Mouse (Mus musculus) activated CD4-positive, CD25-positive, alpha-beta regulatory T cell, adult 4 months (primary cell): Measurements from ENCODE around the gene Sox6. TPM values are rescaled to one million over a fixed set of nuclear protein-coding genes. Genes with fewer than 3 reads are reported as not detected.

Source experiments
- ATAC-seq: one replicate; pipeline ENCODE4 v1.8.0; 2017
- polyA plus RNA-seq, 2 experiments: library from polyadenylated mRNA; unstranded; fragments of 100-300 nt; shearing (Covaris generic); gene quantifications; one replicate each; pipeline ENCODE4 v1.2.1; 2017

Sox6 gene
- polyA plus RNA-seq, 2 experiments from 2014 or later: not detected

GRCm38 (mm10) chr7:115888561-115888960, 150.0 kb downstream of the Sox6 start:
- no peak for ATAC-seq

GRCm38 (mm10) chr7:115888120-115888519, 150.5 kb downstream of the Sox6 start:
- no peak for ATAC-seq

GRCm38 (mm10) chr7:115872903-115873302, 165.7 kb downstream of the Sox6 start:
- no peak for ATAC-seq

- ATAC-seq: no peak
These were observed 170.1 kb downstream of the Sox6 start for GRCm38 (mm10) chr7:115868504-115868903.

- ATAC-seq: no peak
These were observed 170.9 kb downstream of the Sox6 start for GRCm38 (mm10) chr7:115867518-115868270.

- no peak for ATAC-seq
These were observed 171.7 kb downstream of the Sox6 start for GRCm38 (mm10) chr7:115866698-115867500.

- ATAC-seq: no peak
These were observed 172.5 kb downstream of the Sox6 start for GRCm38 (mm10) chr7:115865979-115866697.

- ATAC-seq: no peak
These were observed 173.4 kb downstream of the Sox6 start for GRCm38 (mm10) chr7:115865231-115865630.

- ATAC-seq: no peak
These were observed 174.2 kb downstream of the Sox6 start for GRCm38 (mm10) chr7:115864411-115864810.

GRCm38 (mm10) chr7:115859691-115860401, 178.8 kb downstream of the Sox6 start:
- ATAC-seq: no peak

- no peak for ATAC-seq
These were observed 187.5 kb downstream of the Sox6 start for GRCm38 (mm10) chr7:115851131-115851530.

GRCm38 (mm10) chr7:115845791-115846366, 192.7 kb downstream of the Sox6 start:
- ATAC-seq: no peak

- ATAC-seq: no peak
These were observed 193.7 kb downstream of the Sox6 start for GRCm38 (mm10) chr7:115844910-115845309.

GRCm38 (mm10) chr7:115844431-115844830, 194.2 kb downstream of the Sox6 start:
- no peak for ATAC-seq

- no peak for ATAC-seq
These were observed 196.3 kb downstream of the Sox6 start for GRCm38 (mm10) chr7:115842251-115842650.

- ATAC-seq: no peak
These were observed 198.0 kb downstream of the Sox6 start for GRCm38 (mm10) chr7:115840613-115841012.

GRCm38 (mm10) chr7:115835005-115835404, 203.6 kb downstream of the Sox6 start:
- no peak for ATAC-seq

- no peak for ATAC-seq
These were observed 204.9 kb downstream of the Sox6 start for GRCm38 (mm10) chr7:115833701-115834100.

- no peak for ATAC-seq
These were observed 207.4 kb downstream of the Sox6 start for GRCm38 (mm10) chr7:115830938-115831873.

- ATAC-seq: no peak
These were observed 208.2 kb downstream of the Sox6 start for GRCm38 (mm10) chr7:115830366-115830765.

GRCm38 (mm10) chr7:115829756-115830155, 208.8 kb downstream of the Sox6 start:
- no peak for ATAC-seq
